Mouse (Mus musculus) monocyte, adult 2 months (primary cell): ENCODE results near the gene Fbxl18.
A peak's percentile ranks its signal among the peaks of the same experiment; 100 is the strongest.
"Not testable (repeated sequence)": the region's sequence is repeated elsewhere in the genome, so short reads cannot be mapped to it uniquely, and the experiment has no call there.

ENCODE experiments used
- DNase-seq, 2 experiments: peaks; one replicate each; pipeline ENCODE4 v3.0.0; 2022; ENCODE audit warnings: low spot score in 2 of 2, low read depth in 1 of 2

Fbxl18 gene

DNA sequence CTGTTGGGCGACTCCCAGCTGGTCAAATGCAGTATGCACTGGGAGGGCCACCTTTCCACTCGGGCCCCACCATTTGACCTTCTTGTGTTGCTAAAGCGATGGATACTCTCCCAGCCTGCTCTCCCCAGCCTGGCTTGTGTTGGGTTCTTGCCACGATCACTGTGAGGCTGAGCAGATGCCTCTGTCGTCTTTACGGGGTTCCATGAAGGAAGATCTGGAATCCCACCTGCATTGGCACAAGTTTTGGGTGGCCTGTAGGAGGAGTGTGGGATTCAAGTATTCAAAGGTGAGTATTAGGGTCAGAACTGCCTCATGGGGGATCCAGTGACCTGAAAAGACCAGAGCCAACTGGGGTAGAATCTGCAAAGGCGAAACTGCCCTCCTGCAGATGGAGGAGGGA is 5.4 kb upstream of the Fbxl18 start:
- no peak for DNase-seq

DNA sequence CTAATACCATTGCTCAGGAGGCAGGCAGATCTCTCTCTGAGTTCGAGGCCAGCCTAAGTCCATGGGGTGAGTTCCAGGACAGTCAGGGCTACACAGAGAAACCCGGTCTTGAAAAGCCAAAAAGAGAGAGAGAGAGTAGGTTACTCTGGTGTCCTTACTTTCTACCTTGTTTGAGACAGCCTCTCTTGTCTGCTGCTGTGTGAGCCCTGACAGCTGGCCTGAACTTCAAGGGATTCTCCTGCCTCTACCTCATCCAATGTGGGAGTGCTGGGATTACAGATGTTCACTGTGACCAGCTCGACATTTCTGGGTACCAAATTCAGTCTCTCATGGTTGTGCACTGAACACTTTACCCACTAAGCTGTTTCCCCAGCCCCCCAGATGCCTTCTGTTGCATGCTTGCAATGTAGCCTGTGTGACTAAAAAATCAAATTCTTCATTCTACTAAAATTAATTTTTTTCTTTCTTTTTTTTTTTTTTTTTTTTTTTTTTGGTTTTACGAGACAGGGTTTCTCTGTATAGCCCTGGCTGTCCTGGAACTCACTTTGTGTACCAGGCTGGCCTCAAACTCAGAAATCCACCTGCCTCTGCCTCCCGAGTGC is 4.8 kb upstream of the Fbxl18 start:
- DNase-seq, result no peak

DNA sequence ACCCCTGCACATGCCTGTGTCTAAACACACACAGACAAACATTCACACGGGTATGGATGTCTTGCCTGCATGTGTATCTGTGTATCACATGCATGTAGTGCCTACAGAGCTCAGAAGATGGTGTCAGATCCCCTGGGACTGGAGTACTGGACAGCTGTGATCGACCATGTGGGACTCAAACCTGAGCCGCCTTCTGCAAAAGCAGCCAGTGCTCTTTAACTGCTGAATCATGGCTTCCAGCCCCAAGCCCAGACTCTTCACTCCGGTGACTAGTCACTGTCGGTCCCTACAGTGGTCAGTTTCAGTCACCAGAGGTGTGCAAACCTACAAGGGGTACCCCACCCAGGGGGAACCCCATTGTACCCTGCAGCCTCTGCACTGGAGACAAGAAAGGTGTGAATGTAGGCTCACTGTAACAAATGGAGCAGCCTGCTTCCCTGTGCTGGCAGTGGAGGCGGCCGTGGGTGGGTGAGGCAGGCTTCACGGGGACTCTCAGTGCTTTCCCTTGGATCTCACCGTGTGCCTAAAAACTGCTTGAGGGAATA is 3.9 kb upstream of the Fbxl18 start:
- DNase-seq, result no peak

DNA sequence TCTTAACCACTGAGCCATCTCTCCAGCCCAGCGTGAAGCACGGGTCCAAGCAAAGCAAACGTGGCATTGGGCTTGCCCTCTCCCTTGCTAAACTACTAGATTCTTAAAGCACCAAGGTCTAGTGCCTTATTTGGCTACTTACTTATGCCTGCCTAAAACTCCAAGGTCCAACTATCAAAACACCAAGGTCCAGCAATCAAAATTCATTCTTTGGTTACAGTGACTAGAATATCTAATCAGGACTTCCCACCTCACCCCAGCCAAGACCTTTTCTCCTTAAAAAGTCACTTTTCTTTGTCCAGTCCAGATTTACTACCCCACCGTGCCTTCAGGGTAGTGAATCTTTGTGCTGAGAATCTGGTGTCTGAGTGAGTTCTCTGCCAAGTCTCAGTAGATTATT is 3.1 kb upstream of the Fbxl18 start:
- no peak for DNase-seq

DNA sequence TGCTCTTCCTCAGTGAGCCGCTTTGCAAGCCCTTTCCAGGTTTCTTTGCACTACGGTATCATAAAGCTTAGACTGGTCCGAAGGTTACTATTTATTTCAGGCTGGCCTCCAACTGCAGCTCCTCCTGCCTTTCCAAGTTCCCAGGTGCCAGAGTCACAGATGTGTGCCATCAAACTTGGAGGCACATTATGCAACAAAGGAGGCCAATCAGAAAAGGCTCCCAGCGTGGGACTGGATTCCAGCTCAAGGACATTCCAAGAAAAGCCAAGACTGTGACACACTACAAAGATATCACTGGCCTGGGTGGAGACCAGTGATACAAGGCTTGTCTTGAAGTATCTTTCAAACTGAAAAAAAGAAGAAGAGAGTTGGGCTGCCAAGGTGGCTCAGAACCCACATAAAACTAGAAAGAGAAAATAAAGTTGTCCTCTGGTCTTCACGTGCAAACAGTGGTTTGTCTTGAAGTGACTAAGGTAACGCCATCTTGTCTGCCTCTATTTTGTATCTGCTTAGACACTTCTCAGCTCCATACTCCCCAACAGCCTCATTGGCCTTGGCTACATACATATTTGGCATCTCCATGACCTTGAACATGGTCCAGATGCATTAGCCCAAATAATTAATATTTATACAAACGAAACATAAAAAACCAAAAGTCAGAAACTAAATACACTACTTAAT is 2.5 kb upstream of the Fbxl18 start:
- DNase-seq, result no peak

DNA sequence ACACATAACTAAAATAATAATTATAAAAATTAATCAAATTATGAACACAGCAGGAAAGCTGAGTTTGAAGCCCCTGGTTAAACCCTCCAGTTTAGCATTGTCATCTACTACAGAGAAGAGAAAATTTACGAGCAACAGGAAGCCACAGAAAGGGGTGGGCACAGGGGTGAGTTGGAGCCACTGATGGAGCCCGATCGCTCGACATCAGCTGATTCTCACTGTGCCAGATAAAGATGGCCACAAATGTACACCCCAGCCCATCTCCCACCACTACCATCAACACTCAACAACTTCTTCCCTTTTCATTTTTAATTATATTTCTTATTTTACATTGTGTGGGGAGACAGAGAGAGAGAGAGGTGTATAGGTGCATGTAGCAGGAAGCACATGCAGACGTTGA is 1.5 kb upstream of the Fbxl18 start:
- DNase-seq, result no peak

DNA sequence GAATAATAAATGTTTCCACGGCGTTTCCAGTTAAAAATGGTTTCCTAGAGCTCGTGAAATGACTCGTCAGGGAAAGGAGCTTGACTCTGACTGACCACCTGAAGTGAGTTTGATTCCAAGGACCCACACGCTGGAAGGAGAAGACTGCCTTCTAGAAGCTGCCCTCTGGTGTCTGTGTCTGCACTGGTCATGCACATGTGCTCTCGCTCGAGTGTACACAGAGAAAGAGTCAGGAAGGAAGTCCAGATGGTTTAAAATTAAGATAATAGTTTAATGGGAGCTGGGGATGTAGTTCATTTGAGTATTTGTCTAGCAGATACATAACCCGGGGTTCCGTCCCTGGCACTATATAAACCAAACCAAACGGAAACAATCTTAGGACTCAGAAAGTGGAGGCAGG is 971 bp upstream of the Fbxl18 start:
- DNase-seq, result no peak

DNA sequence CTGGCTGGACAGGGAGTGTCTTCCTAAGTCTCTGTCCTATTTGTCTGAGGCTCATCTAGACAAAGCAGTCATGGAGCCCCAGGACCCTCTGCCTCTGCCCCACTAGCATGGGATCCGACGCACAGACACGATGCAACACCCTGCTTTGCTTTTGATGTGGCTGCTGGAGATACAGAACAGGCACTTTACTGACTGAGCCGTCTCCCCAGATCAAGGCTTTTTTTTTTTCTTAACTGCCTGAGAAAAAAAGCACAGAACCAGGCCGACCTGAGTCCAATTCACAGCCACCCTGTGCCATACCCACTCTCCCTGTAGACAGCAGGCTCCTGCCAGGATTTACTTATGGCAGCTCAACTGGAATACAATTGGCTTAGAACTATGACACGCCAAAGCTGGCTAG is 3.8 kb downstream of the Fbxl18 start:
- no peak for DNase-seq

DNA sequence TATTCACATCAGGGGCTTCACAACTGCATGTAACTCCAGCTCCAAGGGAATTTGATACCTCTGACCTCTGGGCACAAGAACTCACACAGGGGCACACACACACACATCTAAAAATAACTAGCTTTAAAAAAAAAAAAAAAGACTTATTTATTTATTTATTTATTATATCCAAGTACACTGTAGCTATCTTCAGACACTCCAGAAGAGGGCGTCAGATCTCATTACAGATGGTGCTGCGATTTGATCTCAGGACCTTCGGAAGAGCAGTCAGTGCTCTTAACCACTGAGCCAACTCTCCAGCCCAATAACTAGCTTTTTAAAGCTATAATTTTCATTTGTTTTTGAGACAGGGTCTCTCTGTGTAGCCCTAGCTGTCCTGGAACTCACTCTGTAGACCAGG is 7.7 kb downstream of the Fbxl18 start:
- DNase-seq, result not testable (repeated sequence)

DNA sequence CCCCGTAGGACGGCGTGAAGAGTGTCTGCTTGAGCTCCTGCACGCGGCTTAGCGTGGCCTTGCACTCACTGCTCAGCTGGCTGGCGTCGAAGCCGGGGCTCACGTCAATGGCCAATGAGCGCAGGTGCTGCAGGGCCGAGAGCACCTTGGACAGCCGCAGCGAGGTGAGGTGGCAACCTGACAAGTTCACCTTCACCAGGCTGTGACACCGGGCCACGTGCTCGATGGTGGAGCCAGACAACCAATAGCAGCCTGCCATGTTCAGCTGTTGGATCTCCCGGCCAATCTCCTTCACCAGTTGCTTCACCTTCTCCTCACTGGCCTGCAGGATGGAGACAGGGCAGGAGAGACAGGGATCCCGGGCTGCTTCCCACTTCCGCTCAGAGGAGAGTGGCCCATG is 8.5 kb downstream of the Fbxl18 start:
- DNase-seq, result no peak

DNA sequence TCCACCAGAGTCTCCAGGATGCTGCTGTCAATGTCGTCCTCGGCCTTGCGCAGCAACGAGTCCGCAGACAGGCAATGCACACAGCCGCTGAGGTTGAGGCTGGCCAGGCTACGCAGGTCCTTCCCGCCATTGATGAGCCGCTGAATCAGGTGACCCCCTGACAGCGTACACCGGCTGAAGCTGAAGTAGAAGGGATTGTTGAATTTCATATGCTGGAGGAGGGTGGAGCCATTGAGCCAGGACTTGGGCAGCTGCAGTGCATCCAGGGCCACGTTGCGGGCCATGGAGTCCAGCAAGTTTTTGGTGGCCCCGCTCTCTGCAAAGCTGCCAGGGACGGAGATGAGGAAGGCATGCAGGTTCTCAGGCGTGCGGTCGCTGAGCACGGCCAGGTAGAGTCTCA is 9.0 kb downstream of the Fbxl18 start:
- DNase-seq, result no peak

DNA sequence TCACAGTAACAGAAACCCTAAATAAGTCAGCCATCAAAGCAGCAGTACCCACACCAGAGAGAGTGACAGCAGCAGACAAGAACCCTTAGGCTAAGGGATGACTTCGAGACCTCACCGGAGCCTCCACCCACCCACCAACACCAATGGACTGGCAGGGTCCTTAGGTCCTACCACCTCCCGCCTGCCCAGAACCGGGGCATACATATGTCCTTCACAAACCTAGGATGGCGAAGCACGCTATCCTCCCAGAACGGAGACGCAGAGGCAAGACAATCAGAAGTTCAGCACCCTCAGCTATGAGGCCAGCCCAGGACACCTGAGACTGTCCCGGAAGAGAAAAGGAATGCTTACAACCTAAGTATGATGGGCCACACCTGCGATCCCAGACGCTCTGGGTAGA is 12.8 kb downstream of the Fbxl18 start:
- no peak for DNase-seq

DNA sequence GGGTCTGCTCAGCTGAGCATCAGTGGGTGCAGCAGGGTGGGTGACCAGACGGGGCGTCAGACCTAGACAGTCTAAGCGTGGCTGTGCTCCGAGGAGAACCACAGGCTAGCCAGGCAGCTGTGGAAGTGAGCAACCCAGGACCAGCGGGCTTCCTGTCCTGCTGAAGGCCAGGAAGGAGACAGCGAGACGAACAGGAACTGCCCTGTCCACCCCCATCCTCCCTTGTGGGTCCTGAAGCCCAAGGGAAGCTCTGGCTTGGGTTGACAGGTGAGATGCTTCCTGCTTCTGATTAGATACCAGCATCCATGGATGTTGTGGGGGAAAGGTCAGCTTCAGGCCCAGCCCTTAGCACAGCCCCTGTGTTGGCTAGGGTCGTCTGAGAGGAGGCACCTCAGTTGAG is 13.3 kb downstream of the Fbxl18 start:
- DNase-seq, result no peak

DNA sequence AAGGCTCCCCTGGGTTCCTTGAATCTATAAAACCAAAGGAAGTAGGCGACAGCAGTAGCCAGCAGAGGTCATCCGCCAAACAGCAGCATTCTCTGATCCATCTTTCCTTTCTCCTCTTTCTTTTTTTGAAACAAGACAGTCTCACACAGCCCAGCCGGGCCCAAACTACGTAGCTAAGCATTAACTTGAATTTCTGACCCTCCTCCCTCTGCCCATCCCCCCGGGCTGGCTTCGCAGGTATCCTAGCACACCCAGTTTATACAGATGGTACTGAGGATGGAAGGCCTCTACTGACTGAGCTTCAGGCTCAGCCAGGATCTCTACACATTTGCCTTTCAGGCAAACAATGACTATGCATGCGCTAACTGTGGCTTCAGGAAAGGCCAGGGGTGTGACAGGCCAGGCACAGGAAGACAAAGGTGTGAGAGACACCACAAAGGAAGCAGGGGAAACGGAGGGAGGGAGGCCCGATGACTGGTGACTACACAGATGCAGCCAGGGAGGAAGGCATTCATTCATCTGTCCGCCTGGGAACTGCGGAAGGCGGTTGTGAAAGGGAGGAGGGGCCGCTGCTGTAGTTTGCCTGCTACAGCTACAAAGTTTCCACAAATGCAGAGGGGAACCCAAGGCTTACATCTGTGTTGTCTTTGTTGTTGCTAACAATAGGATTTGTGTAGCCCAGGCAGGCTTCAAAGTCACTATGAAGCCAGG is 14.3 kb downstream of the Fbxl18 start:
- DNase-seq, result no peak

DNA sequence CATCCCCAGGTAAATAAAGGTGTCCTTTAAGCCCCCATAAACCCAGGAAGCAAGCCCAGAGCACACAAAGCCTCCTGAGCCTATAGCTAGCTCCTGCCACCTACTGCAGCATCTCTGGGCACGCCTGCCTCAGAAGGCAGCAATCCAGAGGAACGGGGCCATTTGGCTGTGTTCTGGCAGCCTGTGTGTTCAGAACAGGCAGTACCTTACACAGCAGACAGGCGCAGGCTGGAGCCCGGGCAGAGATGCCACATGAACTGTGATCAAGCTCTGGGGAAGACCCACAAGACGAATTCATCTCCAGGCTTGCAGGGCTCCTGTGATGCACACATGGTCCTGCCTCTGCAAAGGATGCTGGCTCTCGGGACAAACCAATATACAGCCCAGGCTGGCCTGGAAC is 15.0 kb downstream of the Fbxl18 start:
- no peak for DNase-seq

DNA sequence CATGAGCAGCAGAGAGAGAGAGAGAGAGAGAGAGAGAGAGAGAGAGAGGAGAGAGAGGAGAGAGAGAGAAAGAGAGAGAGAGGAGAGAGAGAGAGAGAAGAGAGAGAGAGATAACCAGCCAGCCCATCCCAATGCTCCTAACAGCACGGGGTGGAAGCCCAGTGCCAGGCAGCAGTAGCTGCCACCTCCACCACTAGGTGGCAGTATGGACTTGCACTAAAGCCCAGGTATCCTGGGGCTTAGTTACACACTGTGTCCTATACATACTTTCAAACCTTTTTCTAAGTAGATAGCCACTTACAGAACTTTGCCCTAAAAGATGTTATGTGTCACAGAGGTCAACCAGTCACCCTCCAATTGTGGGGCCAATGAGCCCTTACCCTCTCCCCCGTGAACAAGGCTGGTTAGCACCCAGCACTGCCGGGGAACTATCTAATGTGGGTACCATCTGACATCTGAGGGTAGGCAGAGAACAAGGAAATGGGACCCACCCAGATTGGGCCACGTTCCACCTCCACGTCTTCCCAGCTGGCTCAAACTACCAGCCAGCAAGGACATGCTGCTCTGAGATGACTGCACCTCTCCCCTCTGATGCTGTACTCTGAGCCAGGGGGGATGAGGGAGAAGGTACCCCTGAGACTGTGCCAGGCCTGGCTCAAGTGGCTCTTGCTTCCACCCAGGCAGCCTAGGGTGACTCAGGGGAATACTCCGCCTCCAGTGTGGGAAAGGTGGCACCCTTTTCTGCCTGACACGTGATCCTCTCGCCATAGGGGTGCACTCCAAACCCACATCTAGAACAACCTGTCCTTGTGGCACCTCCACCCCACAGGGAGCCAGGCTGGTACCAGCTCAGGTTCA is 15.7 kb downstream of the Fbxl18 start:
- DNase-seq, result peak in 1 of 2 experiments; percentile 58

DNA sequence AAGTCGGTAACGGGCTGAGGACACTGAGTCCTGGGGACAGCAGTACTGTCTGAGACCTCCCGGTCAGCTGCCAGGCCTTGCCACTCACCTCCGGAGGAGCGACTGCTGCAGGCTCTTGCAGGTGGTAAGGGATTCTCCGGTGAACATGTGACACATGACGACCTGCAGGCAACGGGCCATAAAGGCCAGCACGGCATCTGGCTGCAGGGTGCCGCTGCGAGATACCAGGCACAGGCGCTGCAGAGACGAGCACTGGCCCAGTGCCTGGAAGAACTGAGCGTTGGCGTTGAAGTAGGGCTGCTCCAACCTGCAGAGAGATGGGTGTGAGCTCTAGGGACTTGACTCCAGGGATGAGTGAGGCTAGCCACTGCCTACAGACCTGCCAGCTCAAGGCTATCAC is 16.7 kb downstream of the Fbxl18 start:
- no peak for DNase-seq

DNA sequence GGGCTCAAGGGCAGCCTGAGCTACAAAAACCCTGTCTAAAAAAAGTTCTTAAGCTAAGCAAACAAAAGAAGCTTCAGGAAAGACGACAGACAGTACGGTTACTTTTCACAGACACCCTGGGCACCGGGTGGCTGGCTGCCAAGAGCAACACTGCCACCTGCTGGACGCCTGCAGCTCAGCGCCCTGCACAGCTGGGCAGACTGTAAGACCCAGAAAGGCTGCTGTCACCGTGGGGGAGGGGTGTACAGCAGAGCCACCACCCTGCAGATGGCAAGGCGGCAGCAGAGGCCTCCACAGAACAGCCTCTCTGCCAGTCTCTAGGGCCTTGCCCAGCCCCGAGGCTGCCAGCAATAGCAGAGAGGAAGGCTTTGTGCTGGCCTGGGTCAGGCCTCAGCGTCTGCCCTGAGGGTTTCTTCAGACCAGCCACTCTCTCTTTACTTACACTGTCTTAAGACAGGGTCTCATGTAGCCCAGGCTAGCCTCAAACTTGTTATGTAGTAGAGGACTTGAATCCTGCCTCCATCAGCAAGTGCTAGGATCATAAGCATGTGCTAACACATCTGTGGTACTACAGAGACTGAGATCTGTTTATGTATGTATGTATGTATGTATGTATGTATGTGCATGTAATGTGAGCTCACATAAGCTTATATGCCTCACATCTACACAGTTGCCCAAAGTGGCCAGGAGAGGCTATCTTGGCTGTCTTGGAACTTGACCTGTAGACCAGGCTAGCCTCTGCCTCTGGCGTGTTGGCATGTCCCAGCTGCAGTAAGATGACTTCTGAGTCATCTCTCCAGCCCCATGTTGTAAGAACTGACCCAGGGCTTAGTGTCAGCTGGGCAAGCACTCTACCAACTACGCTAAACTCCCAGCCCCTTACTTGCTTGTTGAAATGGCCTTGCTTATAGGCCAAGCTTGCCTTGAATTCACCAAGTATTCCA is 17.6 kb downstream of the Fbxl18 start:
- DNase-seq, result peak; percentile 29 to 73

DNA sequence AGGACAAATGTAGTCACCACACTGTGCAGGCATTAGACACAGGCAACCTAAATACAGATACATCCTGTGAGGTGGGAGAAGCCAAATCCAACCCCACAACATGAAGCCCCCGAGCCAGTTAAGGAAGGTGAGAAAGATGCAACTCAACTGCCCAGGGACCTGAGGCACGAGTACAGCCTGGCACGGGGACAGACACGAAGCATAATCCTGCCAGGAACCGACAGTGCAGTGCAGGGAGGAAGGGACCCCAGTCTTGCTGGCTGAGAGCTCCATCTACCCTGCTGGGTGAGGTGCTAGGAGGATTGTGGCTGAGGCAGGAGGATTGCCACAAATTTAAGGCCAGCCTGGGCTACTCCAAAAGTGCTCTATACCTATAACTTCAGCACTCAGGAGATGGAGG is 18.3 kb downstream of the Fbxl18 start:
- DNase-seq, result no peak

DNA sequence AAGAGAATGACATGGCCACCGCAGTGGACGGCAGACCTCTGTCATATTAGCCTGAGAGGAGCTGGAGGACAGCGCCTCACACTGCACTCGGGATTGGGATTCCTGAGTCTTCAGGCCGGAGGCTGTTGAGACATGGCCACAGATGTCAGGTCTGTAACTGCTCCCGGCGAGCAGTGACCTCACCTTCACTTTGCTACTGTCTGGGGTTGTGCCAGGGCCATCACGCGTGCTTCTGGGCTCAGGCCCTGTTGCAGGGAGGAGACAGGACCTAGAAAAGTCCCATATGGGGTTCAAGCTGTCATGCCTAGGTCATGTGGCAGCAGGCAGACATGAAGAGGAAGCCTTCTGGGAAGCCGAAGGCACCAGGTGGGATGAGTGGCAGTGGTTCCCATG is 19.7 kb downstream of the Fbxl18 start:
- no peak for DNase-seq
